Mouse (Mus musculus) lung, postnatal 0 days (tissue): ENCODE data around the gene Ptprg.

ENCODE experiments used
- CTCF ChIP-seq: IDR thresholded peaks from 2 replicates; pipeline ENCODE4 v1.5.1; 2016; ENCODE audit warnings: antibody characterized with exemption, mild to moderate bottlenecking
- EP300 ChIP-seq: IDR thresholded peaks from 2 replicates; pipeline ENCODE4 v1.6.1; 2016; ENCODE audit warnings: antibody characterized with exemption, mild to moderate bottlenecking, control low read depth

GRCm38 (mm10) chr14:11774476-11775037 lies 221.2 kb downstream of the Ptprg start:
- TF ChIP-seq CTCF: no peak
- no peak for TF ChIP-seq EP300
